Mouse (Mus musculus) liver, embryonic 15.5 days (tissue): ENCODE results near the gene Allc. TPM values are rescaled to one million over a fixed set of nuclear protein-coding genes. Genes with fewer than 3 reads are reported as not detected.

ENCODE experiments used
- ATAC-seq: fragments of 200-750 bp; cut with Nextera tagmentation; 2 replicates; pipeline ENCODE4 v1.8.0; 2017; ENCODE audit warnings: moderate number of reproducible peaks, mild to moderate bottlenecking, moderate library complexity; ENCODE audit not compliant: insufficient read depth
- H3K27ac ChIP-seq: fragments of 300-500 bp; sonication (generic); replicated peaks from 2 replicates; pipeline ENCODE4 v1.5.1; 2015; ENCODE audit warnings: mild to moderate bottlenecking, inconsistent platforms
- H3K27me3 ChIP-seq: fragments of 300-500 bp; sonication (generic); 2 replicates; pipeline ENCODE4 v1.6.1; 2015; ENCODE audit warnings: mild to moderate bottlenecking, inconsistent platforms
- H3K36me3 ChIP-seq: fragments of 300-500 bp; sonication (generic); replicated peaks from 2 replicates; pipeline ENCODE4 v1.6.1; 2015; ENCODE audit warnings: moderate library complexity, mild to moderate bottlenecking, inconsistent platforms
- H3K4me1 ChIP-seq: fragments of 300-500 bp; sonication (generic); replicated peaks from 2 replicates; pipeline ENCODE4 v1.6.1; 2015; ENCODE audit warnings: inconsistent platforms
- H3K4me2 ChIP-seq: fragments of 300-500 bp; sonication (generic); 2 replicates; pipeline ENCODE4 v1.6.1; 2015; ENCODE audit warnings: moderate library complexity, mild to moderate bottlenecking, inconsistent platforms
- H3K4me3 ChIP-seq: fragments of 300-500 bp; sonication (generic); replicated peaks from 2 replicates; pipeline ENCODE4 v1.5.1; 2015; ENCODE audit warnings: mild to moderate bottlenecking, inconsistent platforms
- H3K9ac ChIP-seq: fragments of 300-500 bp; sonication (generic); 2 replicates; pipeline ENCODE4 v1.6.1; 2015; ENCODE audit warnings: moderate library complexity, mild to moderate bottlenecking, inconsistent platforms
- H3K9me3 ChIP-seq: fragments of 300-500 bp; sonication (generic); replicated peaks from 2 replicates; pipeline ENCODE4 v1.6.1; 2016; ENCODE audit warnings: inconsistent platforms
- WGBS: fragments of 180-500 bp; shearing (Covaris S2); methylation state at CpG from one replicate; pipeline ENCODE4 v1.1.7; 2015; ENCODE audit warnings: mixed read lengths; ENCODE audit not compliant: insufficient replicate concordance; 5-methylcytosine and 5-hydroxymethylcytosine counted together
- polyA plus RNA-seq: library from polyadenylated mRNA; unstranded; fragments of >200 nt; fragmentation: Nextera tagmentation; extraction: Ambion mirVana; gene quantifications from 2 replicates; pipeline ENCODE4 v1.2.1, GENCODE M21; 2015

Gene Allc
- polyA plus RNA-seq, 1 experiment from 2014 or later: not detected

DNA sequence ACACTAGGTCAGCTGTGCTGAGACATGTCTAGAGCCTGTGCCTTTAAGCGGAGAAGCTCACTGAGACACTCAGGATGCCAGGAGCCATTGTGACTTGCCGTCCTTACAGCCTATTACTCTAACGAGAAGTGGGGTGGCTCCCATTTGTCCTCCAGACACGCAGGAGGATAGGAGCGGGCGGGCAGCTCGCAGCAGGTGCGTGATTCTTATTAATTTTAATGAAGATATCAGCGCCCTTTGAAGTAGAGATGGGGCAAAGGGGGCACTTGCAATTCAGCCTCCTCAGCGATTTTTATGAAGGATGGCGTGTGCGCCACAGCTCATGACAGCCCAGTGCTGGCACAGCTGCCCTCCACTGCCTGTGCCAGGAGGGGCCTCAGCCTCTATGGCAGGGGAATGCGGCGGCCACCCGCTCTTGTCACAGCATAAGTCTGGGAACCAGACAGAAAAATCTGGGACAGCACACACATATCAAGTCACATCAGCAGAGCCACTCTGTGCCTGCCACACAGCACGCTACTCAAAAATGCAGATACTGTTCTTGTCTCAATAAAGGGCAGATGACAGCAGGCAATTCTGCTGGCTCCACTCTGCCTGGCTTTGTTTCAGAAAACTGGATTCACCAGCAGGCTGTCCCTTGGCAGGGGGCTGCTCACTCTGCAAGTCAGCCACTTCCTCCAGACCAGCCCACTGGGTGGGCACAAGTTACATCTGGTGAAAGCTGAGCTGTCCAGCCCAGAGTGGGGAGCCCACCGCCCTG lies 25.4 kb upstream of the Allc start:
- H3K36me3 ChIP-seq: no peaks in the 10 kb centered on the region
- H3K27me3 ChIP-seq: no peaks in the 10 kb centered on the region
- H3K9me3 ChIP-seq: no peaks in the 10 kb centered on the region

GRCm38 (mm10) chr12:28603494-28603893 lies 21.2 kb upstream of the Allc start:
- Histone ChIP-seq H3K27ac (no peak overlapping the region), H3K36me3 (no peaks in the 10 kb centered on the region), H3K27me3 (no peaks in the 10 kb centered on the region), H3K9me3 (no peaks in the 10 kb centered on the region), H3K4me3 (no peak overlapping the region), H3K9ac (no peak overlapping the region), H3K4me2 (no peak overlapping the region), H3K4me1 (no peaks in the 10 kb centered on the region)
- 51% methylated on average over 1 of the region's 1 CpGs for WGBS
- no peak for ATAC-seq

More for the DNA sequence above, 25.4 kb upstream of the Allc start:
- WGBS: 57% methylated on average over 17 of the region's 17 CpGs
- Histone ChIP-seq H3K4me3 (no peak overlapping the region), H3K27ac (no peak overlapping the region), H3K4me1 (no peaks in the 10 kb centered on the region), H3K9ac (no peak overlapping the region), H3K4me2 (no peak overlapping the region)
- ATAC-seq: no peak

DNA sequence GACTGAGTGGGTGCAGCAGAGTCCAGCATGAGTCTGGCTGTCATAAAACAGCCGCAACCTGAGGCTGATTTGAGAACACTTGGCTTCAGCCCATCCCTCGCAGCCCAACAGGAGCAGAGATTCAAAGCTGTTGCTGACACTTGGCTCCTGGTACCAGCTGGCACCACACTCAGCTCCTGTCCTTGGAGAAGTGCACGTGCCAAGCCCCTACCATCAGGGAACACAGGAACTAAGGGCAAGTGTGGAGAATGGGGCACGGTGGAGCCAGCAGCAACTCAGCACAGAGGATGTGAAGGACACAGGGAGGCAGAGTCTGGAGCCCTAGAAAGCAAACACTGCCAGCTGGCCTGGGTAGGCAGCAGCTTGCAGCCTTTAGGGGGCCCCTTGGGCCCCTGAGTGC lies 19.9 kb upstream of the Allc start:
- H3K4me2 ChIP-seq: no peak overlapping the region
- WGBS: 26% methylated on average over 4 of the region's 4 CpGs
- H3K27ac ChIP-seq: no peak overlapping the region
- H3K4me3 ChIP-seq: no peak overlapping the region
- H3K4me1 ChIP-seq: no peaks in the 10 kb centered on the region
- H3K36me3 ChIP-seq: no peaks in the 10 kb centered on the region
- ATAC-seq: no peak
- H3K9ac ChIP-seq: no peak overlapping the region
- no peaks in the 10 kb centered on the region for H3K27me3 ChIP-seq
- no peaks in the 10 kb centered on the region for H3K9me3 ChIP-seq

DNA sequence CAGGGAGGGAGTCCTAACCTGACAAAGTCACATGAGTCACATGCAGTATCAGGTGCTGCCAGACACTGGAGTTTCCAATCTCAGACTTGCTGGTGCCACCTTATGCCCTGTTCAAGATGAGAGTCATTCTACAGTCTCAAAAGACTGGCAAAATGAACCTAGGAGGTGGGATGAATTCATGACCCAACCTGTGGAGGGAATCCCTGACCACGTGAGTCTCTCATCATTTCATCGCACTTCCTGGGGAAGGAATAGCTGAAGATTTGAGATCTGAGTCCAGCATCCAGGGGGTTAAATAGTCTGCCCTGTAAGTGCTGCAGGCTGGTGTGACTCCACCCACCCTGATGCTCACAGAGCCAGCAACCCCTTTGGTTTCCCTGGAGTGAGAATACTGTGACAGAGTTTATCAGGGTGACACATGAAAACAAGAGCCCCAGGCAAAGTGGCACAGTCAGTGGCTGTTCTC lies 16.2 kb upstream of the Allc start:
- no peak overlapping the region for H3K4me2 ChIP-seq
- H3K4me1 ChIP-seq: no peaks in the 10 kb centered on the region
- no peak overlapping the region for H3K9ac ChIP-seq
- no peak overlapping the region for H3K4me3 ChIP-seq
- WGBS: 40% methylated on average over 2 of the region's 2 CpGs
- H3K36me3 ChIP-seq: no peaks in the 10 kb centered on the region
- no peak for ATAC-seq
- H3K27ac ChIP-seq: no peak overlapping the region
- H3K9me3 ChIP-seq: no peaks in the 10 kb centered on the region
- no peaks in the 10 kb centered on the region for H3K27me3 ChIP-seq

DNA sequence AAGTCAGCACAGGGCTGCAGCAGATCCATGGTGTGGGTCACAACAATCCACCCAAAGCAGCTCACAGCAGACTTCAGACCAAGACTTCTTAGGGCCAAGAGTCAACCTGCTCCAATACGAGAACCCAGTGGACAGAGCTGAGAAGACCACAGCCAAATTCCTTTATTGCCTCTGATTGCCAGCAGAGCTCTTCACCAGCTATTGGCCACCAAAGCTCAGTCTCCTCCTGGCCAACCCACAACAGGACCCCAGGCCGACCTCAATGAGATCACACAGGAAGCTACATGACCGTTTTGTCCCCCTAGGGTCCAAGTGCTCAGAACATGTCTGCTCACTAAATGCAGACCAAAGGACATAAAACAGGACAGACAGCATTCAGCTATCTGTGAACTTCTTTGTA lies 15.8 kb upstream of the Allc start:
- Histone ChIP-seq H3K4me2 (no peak overlapping the region), H3K4me1 (no peaks in the 10 kb centered on the region), H3K9ac (no peak overlapping the region), H3K4me3 (no peak overlapping the region), H3K36me3 (no peaks in the 10 kb centered on the region), H3K27ac (no peak overlapping the region), H3K27me3 (no peaks in the 10 kb centered on the region), H3K9me3 (no peaks in the 10 kb centered on the region)
- ATAC-seq: no peak
- 29% methylated on average over 3 of the region's 3 CpGs for WGBS

- Histone ChIP-seq H3K27ac (no peak overlapping the region), H3K9me3 (no peaks in the 10 kb centered on the region), H3K4me2 (no peak overlapping the region), H3K4me1 (no peaks in the 10 kb centered on the region), H3K27me3 (no peaks in the 10 kb centered on the region), H3K36me3 (no peaks in the 10 kb centered on the region), H3K9ac (no peak overlapping the region), H3K4me3 (no peak overlapping the region)
- WGBS: 55% methylated on average over 9 of the region's 9 CpGs
- ATAC-seq: no peak
These were observed 15.4 kb upstream of the Allc start for GRCm38 (mm10) chr12:28597699-28598098.

GRCm38 (mm10) chr12:28596851-28597250 lies 14.5 kb upstream of the Allc start:
- Histone ChIP-seq H3K4me3 (no peak overlapping the region), H3K36me3 (no peaks in the 10 kb centered on the region), H3K9me3 (no peaks in the 10 kb centered on the region), H3K4me2 (no peak overlapping the region), H3K9ac (no peak overlapping the region), H3K4me1 (no peaks in the 10 kb centered on the region), H3K27ac (no peak overlapping the region), H3K27me3 (no peaks in the 10 kb centered on the region)
- ATAC-seq: no peak

GRCm38 (mm10) chr12:28590428-28590827 lies 8.1 kb upstream of the Allc start:
- H3K4me2 ChIP-seq: no peak overlapping the region
- WGBS: 32% methylated on average over 13 of the region's 13 CpGs
- no peak overlapping the region for H3K9ac ChIP-seq

GRCm38 (mm10) chr12:28589090-28589868 lies 7.0 kb upstream of the Allc start:
- Histone ChIP-seq H3K4me2 (peak overlapping the region; percentile 50), H3K27me3 (peaks cover 18% of the 10 kb centered on the region; the same call in 1 of the 2 replicates), H3K9ac (no peak overlapping the region), H3K9me3 (no peaks in the 10 kb centered on the region), H3K36me3 (no peaks in the 10 kb centered on the region), H3K4me3 (peak overlapping the region; percentile 31), H3K4me1 (no peaks in the 10 kb centered on the region), H3K27ac (no peak overlapping the region)
- WGBS: 8% methylated on average over 24 of the region's 24 CpGs
- ATAC-seq: peak; percentile 70

More at GRCm38 (mm10) chr12:28590428-28590827, 8.1 kb upstream of the Allc start:
- H3K27me3 ChIP-seq: peaks cover 18% of the 10 kb centered on the region; the same call in 1 of the 2 replicates
- peak; percentile 15; the same call in 1 of the 2 replicates for ATAC-seq
- no peaks in the 10 kb centered on the region for H3K4me1 ChIP-seq
- no peaks in the 10 kb centered on the region for H3K36me3 ChIP-seq
- H3K27ac ChIP-seq: no peak overlapping the region
- no peaks in the 10 kb centered on the region for H3K9me3 ChIP-seq
- no peak overlapping the region for H3K4me3 ChIP-seq

DNA sequence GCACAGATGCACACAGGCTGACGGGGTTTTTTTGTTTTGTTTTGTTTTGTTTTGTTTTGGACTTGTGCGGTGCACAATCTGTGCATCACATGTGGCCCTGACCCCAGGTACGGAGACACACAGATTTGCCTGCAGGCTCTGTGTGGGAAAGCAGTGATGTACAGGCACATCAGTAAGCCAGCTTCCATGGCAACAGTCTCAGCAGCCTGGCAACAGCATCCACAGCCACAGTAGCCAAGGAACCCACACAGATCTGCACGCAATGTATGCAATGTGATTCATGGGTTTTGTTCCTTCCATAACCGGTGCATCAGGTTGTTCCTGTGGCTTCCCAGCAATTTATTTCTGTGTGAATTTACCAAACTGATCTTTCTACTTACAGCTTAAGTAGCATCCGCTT lies 5.6 kb upstream of the Allc start:
- H3K4me1 ChIP-seq: no peaks in the 10 kb centered on the region
- no peak overlapping the region for H3K4me2 ChIP-seq
- 63% methylated on average over 6 of the region's 6 CpGs for WGBS
- no peaks in the 10 kb centered on the region for H3K36me3 ChIP-seq
- H3K27me3 ChIP-seq: peaks cover 18% of the 10 kb centered on the region; the same call in 1 of the 2 replicates
- no peak for ATAC-seq
- no peak overlapping the region for H3K9ac ChIP-seq
- H3K9me3 ChIP-seq: no peaks in the 10 kb centered on the region
- no peak overlapping the region for H3K4me3 ChIP-seq
- no peak overlapping the region for H3K27ac ChIP-seq

DNA sequence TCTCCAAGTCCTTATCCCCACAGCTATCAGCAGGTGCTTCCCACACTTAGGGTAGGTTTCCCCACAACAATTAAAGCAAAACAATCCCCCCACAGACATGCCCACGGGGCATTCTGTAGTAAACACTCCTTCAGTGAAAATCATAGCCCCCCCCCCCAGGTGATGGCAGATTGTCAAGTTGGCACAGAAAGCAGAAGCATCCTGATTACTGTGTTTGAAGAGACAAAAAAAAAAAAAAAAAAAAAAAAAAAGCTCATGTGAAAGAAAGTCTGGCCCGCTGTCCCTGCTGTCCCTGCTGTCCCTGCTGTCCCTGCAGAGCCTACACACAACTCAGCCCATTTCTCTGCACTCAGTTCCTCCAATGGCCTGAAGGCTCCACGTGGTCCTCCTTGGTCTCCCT lies 1.7 kb upstream of the Allc start:
- WGBS: 40% methylated on average over 3 of the region's 3 CpGs
- H3K27ac ChIP-seq: no peak overlapping the region
- H3K4me1 ChIP-seq: no peaks in the 10 kb centered on the region
- H3K4me3 ChIP-seq: no peak overlapping the region
- ATAC-seq: no peak
- no peak overlapping the region for H3K9ac ChIP-seq
- no peaks in the 10 kb centered on the region for H3K9me3 ChIP-seq
- H3K36me3 ChIP-seq: no peaks in the 10 kb centered on the region
- no peak overlapping the region for H3K4me2 ChIP-seq
- H3K27me3 ChIP-seq: 0 out of 2 replicates have a peak, but pooled peaks cover 6% of the 10 kb centered on the region
